Mouse (Mus musculus): Measurements from ENCODE around the gene Aig1.

- TF ChIP-seq CTCF (IDR thresholded peaks at IDR 0.05; ENCODE audit: low read depth, low read length) (no peak), POLR2A (IDR thresholded peaks at IDR 0.05; ENCODE audit: insufficient read depth, low read length) (no peak), EP300 (IDR thresholded peaks at IDR 0.05; ENCODE audit: insufficient read depth, low read depth, low read length) (no peak)
Measured at GRCm38 (mm10) chr10:13685366-13685765, 183.4 kb downstream of the Aig1 start.
